Mouse (Mus musculus) gastrocnemius, adult 8-10 months (tissue): ENCODE measurements around the gene Gm281. TPM values are rescaled to one million over a fixed set of nuclear protein-coding genes. Genes with fewer than 3 reads are reported as not detected.

Source experiments
- DNase-seq, 2 experiments: peaks; one replicate each; pipeline ENCODE4 v3.0.0; 2022; ENCODE audit warnings: low spot score in 2 of 2
- microRNA-seq: library from miRNA; unstranded; fragments of <30 nt; microRNA quantifications from one replicate; pipeline ENCODE4 v1.2.0, GENCODE M21; 2022
- total RNA-seq, 4 experiments: library from RNA; stranded (reverse); gene quantifications; 2 replicates each; pipeline ENCODE4 v1.2.4; 2022

Gene Gm281
- total RNA-seq, 4 experiments from 2014 or later, result not detected

GRCm38 (mm10) chr14:13861416-13861815 is 52.9 kb downstream of the Gm281 start:
- no peak for DNase-seq

DNA sequence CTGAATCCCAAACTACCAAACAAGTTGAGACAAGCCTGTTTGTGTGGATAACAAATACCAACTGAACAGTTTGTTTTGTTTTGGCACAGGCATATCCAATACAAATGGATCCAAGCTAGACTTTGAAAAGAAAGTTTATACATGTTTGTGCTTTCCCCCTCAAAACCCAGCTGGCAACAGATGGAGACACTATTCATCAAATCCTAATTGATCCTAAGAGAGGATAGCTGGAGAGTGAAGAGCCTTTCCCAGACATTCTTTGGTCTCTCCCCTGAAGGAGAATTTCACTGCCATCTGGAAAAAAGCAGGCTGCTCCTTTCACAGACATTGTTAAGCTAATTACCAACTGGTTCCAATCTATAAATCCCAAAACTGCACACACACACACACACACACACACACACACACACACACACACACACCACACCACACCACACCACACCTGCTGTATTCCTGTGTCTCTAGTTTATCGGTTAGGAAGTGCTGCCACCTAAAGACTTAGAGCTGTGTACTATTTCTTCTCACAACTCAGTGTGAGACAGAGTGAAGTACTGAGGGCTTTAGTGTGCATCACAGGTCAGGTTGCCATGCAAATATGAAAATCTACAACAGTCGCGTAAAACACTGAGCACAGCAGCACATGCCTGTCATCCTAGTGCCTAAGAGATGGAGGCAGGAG is 101.3 kb downstream of the Gm281 start:
- DNase-seq, result no peak

- no peak for DNase-seq
These were observed 123.8 kb downstream of the Gm281 start for GRCm38 (mm10) chr14:13790446-13790845.

GRCm38 (mm10) chr14:13790001-13790400 is 124.3 kb downstream of the Gm281 start:
- no peak for DNase-seq

GRCm38 (mm10) chr14:13782970-13783369 is 131.3 kb downstream of the Gm281 start:
- no peak for DNase-seq

GRCm38 (mm10) chr14:13778383-13778782 is 135.9 kb downstream of the Gm281 start:
- DNase-seq, result no peak

DNA sequence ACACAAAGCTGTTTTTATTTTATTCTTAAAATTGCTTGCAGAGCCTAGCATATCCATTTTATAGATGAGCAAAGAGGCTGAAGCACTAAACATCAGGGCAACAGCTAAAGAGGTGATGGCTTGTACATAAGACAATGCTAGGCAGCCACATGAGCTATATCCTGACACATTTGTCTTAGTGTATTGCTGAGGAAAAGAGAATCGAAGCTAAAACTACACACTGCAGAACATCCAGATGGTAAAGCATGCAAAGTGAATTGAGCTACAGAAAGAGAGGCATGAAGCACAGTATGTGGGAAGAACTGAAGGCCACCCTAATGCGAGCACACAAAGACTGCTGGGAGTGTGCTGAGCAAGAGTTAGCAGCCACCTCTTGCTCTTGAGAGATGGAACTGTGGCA is 143.1 kb downstream of the Gm281 start:
- no peak for DNase-seq

- no peak for DNase-seq
These were observed 143.6 kb downstream of the Gm281 start for GRCm38 (mm10) chr14:13770686-13771085.

Small RNA genes within 50 kb of the gene (microRNA-seq; reads per million reads assigned to microRNA genes)
- gene Gm27506, result not detected

Other genes with a start within 250 kb of the Gm281 start
- not detected for gene Sntn, start 243.6 kb downstream of the Gm281 start, total RNA-seq
- gene Atxn7, start 47.0 kb upstream of the Gm281 start, total RNA-seq, result 10 to 100 TPM; 19.5 to 24.5 (median 20.8) TPM
- gene Thoc7, start 47.4 kb upstream of the Gm281 start, total RNA-seq, result 100 to 1,000 TPM; 124 to 144 (median 137) TPM
- gene Psmd6, start 206.5 kb upstream of the Gm281 start, total RNA-seq, result 100 to 1,000 TPM; 145 to 169 (median 155) TPM